Mouse (Mus musculus): ENCODE measurements around the gene Magix. TPM values are rescaled to one million over a fixed set of nuclear protein-coding genes. Genes with fewer than 3 reads are reported as not detected.

The Magix gene
- total and polyA plus RNA-seq, 2 experiments from 2014 or later, result 0.07 TPM; not detected in 1

- Histone ChIP-seq H3K4me3 (ENCODE audit: low read depth, low read length) (peak within 1 kb of the TSS; percentile 46), H3K9me3 (ENCODE audit: low read length) (no peaks in the 10 kb centered on the region), H3K27me3 (ENCODE audit: insufficient read depth, low read length) (no peaks in the 10 kb centered on the region), H3K9ac (replicated peaks; ENCODE audit: low read length, poor library complexity, severe bottlenecking) (peak within 1 kb of the TSS; percentile 52), H3K27ac (ENCODE audit: low read depth, low read length) (no peak within 1 kb of the TSS), H3K4me1 (ENCODE audit: insufficient read depth, low read length) (no peaks in the 10 kb centered on the region), H3K4me2 (ENCODE audit: low read depth, low read length, poor library complexity, severe bottlenecking) (peak within 1 kb of the TSS; percentile 48), H3K36me3 (ENCODE audit: insufficient read depth, low read length) (peaks cover 2% of the 10 kb centered on the region; the same call in 1 of the 2 replicates)
- DNase-seq (ENCODE audit: low spot score), result peak; percentile 97
- peak; percentile 94 for ATAC-seq (ENCODE audit: low FRiP score)
- no peak for TF ChIP-seq CTCF (IDR thresholded peaks at IDR 0.05)
- 9% methylated on average over 33 of the region's 33 CpGs for WGBS
These were observed 15.9 kb upstream of the Magix start, which contains the start of gene Gpkow for GRCm38 (mm10) chrX:7696954-7697381. TSS of gene Gpkow (plus strand) at chrX:7697131.

- no peaks in the 10 kb centered on the region for H3K4me1 ChIP-seq (ENCODE audit: insufficient read depth, low read length)
- no peak overlapping the region for H3K9ac ChIP-seq (replicated peaks; ENCODE audit: low read length, poor library complexity, severe bottlenecking)
- TF ChIP-seq CTCF (IDR thresholded peaks at IDR 0.05), result no peak
- peak; percentile 34; the same call in 1 of the 2 replicates for ATAC-seq (ENCODE audit: low FRiP score)
- no peaks in the 10 kb centered on the region for H3K9me3 ChIP-seq (ENCODE audit: low read length)
- WGBS, result 39% methylated on average over 6 of the region's 6 CpGs
- H3K27me3 ChIP-seq (ENCODE audit: insufficient read depth, low read length), result no peaks in the 10 kb centered on the region
- H3K4me2 ChIP-seq (ENCODE audit: low read depth, low read length, poor library complexity, severe bottlenecking), result no peak overlapping the region; the same call in 1 of the 2 replicates
- no peak overlapping the region for H3K27ac ChIP-seq (ENCODE audit: low read depth, low read length)
- peak overlapping the region; percentile 46; the same call in 1 of the 2 replicates for H3K4me3 ChIP-seq (ENCODE audit: low read depth, low read length)
- DNase-seq (ENCODE audit: low spot score), result no peak
- peaks cover 2% of the 10 kb centered on the region; the same call in 1 of the 2 replicates for H3K36me3 ChIP-seq (ENCODE audit: insufficient read depth, low read length)
These were observed 15.5 kb upstream of the Magix start for GRCm38 (mm10) chrX:7696520-7696919.

- H3K4me1 ChIP-seq (ENCODE audit: insufficient read depth, low read length), result no peaks in the 10 kb centered on the region
- no peak for ATAC-seq (ENCODE audit: low FRiP score)
- 35% methylated on average over 4 of the region's 4 CpGs for WGBS
These were observed 11.8 kb upstream of the Magix start for GRCm38 (mm10) chrX:7692862-7693261.

GRCm38 (mm10) chrX:7690486-7690885, 9.4 kb upstream of the Magix start:
- Histone ChIP-seq H3K4me3 (ENCODE audit: low read depth, low read length) (no peak overlapping the region), H3K9ac (replicated peaks; ENCODE audit: low read length, poor library complexity, severe bottlenecking) (no peak overlapping the region), H3K36me3 (ENCODE audit: insufficient read depth, low read length) (no peaks in the 10 kb centered on the region), H3K9me3 (ENCODE audit: low read length) (no peaks in the 10 kb centered on the region), H3K4me1 (ENCODE audit: insufficient read depth, low read length) (no peaks in the 10 kb centered on the region), H3K4me2 (ENCODE audit: low read depth, low read length, poor library complexity, severe bottlenecking) (no peak overlapping the region), H3K27me3 (ENCODE audit: insufficient read depth, low read length) (no peaks in the 10 kb centered on the region), H3K27ac (ENCODE audit: low read depth, low read length) (no peak overlapping the region)
- DNase-seq (ENCODE audit: low spot score), result no peak
- WGBS, result 66% methylated on average over 3 of the region's 3 CpGs
- no peak for TF ChIP-seq CTCF (IDR thresholded peaks at IDR 0.05)
- ATAC-seq (ENCODE audit: low FRiP score), result no peak

More at GRCm38 (mm10) chrX:7692862-7693261, 11.8 kb upstream of the Magix start:
- Histone ChIP-seq H3K4me3 (ENCODE audit: low read depth, low read length) (no peak overlapping the region), H3K9ac (replicated peaks; ENCODE audit: low read length, poor library complexity, severe bottlenecking) (no peak overlapping the region), H3K4me2 (ENCODE audit: low read depth, low read length, poor library complexity, severe bottlenecking) (no peak overlapping the region), H3K9me3 (ENCODE audit: low read length) (no peaks in the 10 kb centered on the region), H3K27ac (ENCODE audit: low read depth, low read length) (no peak overlapping the region), H3K36me3 (ENCODE audit: insufficient read depth, low read length) (no peaks in the 10 kb centered on the region), H3K27me3 (ENCODE audit: insufficient read depth, low read length) (no peaks in the 10 kb centered on the region)
- peak; percentile 47; the same call in 1 of the 2 replicates for TF ChIP-seq CTCF (IDR thresholded peaks at IDR 0.05)
- no peak for DNase-seq (ENCODE audit: low spot score)

- Histone ChIP-seq H3K9ac (replicated peaks; ENCODE audit: low read length, poor library complexity, severe bottlenecking) (no peak overlapping the region), H3K36me3 (ENCODE audit: insufficient read depth, low read length) (no peaks in the 10 kb centered on the region), H3K9me3 (ENCODE audit: low read length) (no peaks in the 10 kb centered on the region), H3K4me2 (ENCODE audit: low read depth, low read length, poor library complexity, severe bottlenecking) (no peak overlapping the region), H3K4me1 (ENCODE audit: insufficient read depth, low read length) (no peaks in the 10 kb centered on the region), H3K27me3 (ENCODE audit: insufficient read depth, low read length) (no peaks in the 10 kb centered on the region), H3K27ac (ENCODE audit: low read depth, low read length) (no peak overlapping the region), H3K4me3 (ENCODE audit: low read depth, low read length) (no peak overlapping the region)
- WGBS, result 68% methylated on average over 2 of the region's 2 CpGs
- no peak for TF ChIP-seq CTCF (IDR thresholded peaks at IDR 0.05)
- no peak for DNase-seq (ENCODE audit: low spot score)
- ATAC-seq (ENCODE audit: low FRiP score), result no peak
These were observed 7.3 kb upstream of the Magix start for GRCm38 (mm10) chrX:7688321-7688720.

GRCm38 (mm10) chrX:7680057-7680412, 1.0 kb downstream of the Magix start:
- H3K27me3 ChIP-seq (ENCODE audit: insufficient read depth, low read length), result no peaks in the 10 kb centered on the region
- ATAC-seq (ENCODE audit: low FRiP score), result no peak
- peak overlapping the region; percentile 24 for H3K4me3 ChIP-seq (ENCODE audit: low read depth, low read length)
- WGBS, result 25% methylated on average over 12 of the region's 12 CpGs
- H3K4me1 ChIP-seq (ENCODE audit: insufficient read depth, low read length), result no peaks in the 10 kb centered on the region
- H3K36me3 ChIP-seq (ENCODE audit: insufficient read depth, low read length), result no peaks in the 10 kb centered on the region
- DNase-seq (ENCODE audit: low spot score), result no peak
- TF ChIP-seq CTCF (IDR thresholded peaks at IDR 0.05), result no peak
- H3K9me3 ChIP-seq (ENCODE audit: low read length), result no peaks in the 10 kb centered on the region
- no peak overlapping the region for H3K9ac ChIP-seq (replicated peaks; ENCODE audit: low read length, poor library complexity, severe bottlenecking)
- H3K27ac ChIP-seq (ENCODE audit: low read depth, low read length), result no peak overlapping the region
- H3K4me2 ChIP-seq (ENCODE audit: low read depth, low read length, poor library complexity, severe bottlenecking), result peak overlapping the region; percentile 45

All from midbrain, postnatal 0 days (tissue).